Mouse (Mus musculus) spleen, adult 2 months (tissue): ENCODE data around the gene Wwc1. TPM values are rescaled to one million over a fixed set of nuclear protein-coding genes. Genes with fewer than 3 reads are reported as not detected.

Source experiments
- DNase-seq, 2 experiments: peaks; one replicate each; pipeline versions ENCODE4 v3.0.0 to v3.0.0-alpha.2; 2012 to 2021; ENCODE audit warnings: low spot score in 2 of 2, low read depth in 1 of 2
- H3K27ac ChIP-seq: fragments of 200-500 bp; 2 replicates; pipeline ENCODE4 v1.5.1; 2012; ENCODE audit warnings: low read length, inconsistent platforms; ENCODE audit not compliant: insufficient read depth
- H3K27me3 ChIP-seq: fragments of 200-500 bp; 2 replicates; pipeline ENCODE4 v1.6.1; 2012; ENCODE audit warnings: mild to moderate bottlenecking, moderate library complexity, low read length, inconsistent platforms; ENCODE audit not compliant: control insufficient read depth, insufficient read depth
- H3K36me3 ChIP-seq: fragments of 200-500 bp; 2 replicates; pipeline ENCODE4 v1.6.1; 2012; ENCODE audit warnings: mild to moderate bottlenecking, low read length, inconsistent platforms; ENCODE audit not compliant: control insufficient read depth, insufficient read depth
- H3K4me1 ChIP-seq: fragments of 200-500 bp; 2 replicates; pipeline ENCODE4 v1.6.1; 2011; ENCODE audit warnings: inconsistent platforms; ENCODE audit not compliant: control insufficient read depth, insufficient read depth, insufficient read length
- H3K4me3 ChIP-seq: fragments of 200-500 bp; 2 replicates; pipeline ENCODE4 v1.5.1; 2011; ENCODE audit warnings: mild to moderate bottlenecking, inconsistent platforms; ENCODE audit not compliant: insufficient read depth, insufficient read length; ENCODE audit errors: extremely low read depth
- CTCF ChIP-seq: fragments of 200-500 bp; IDR thresholded peaks from 2 replicates; pipeline ENCODE4 v1.5.1; 2011; ENCODE audit warnings: mild to moderate bottlenecking, inconsistent platforms; ENCODE audit not compliant: insufficient read depth, insufficient read length, insufficient replicate concordance; ENCODE audit errors: extremely low read depth
- POLR2A ChIP-seq: fragments of 200-500 bp; IDR thresholded peaks from 2 replicates; pipeline ENCODE4 v1.6.1; 2011; ENCODE audit warnings: low read depth, low read length, inconsistent platforms
- WGBS: fragments of 180-500 bp; shearing (Covaris S2); methylation state at CpG from one replicate; pipeline ENCODE4 v1.1.7; 2018; 5-methylcytosine and 5-hydroxymethylcytosine counted together
- polyA plus RNA-seq: library from polyadenylated mRNA; depleted of rRNA; stranded (reverse); fragments of >200 nt; gene quantifications from 2 replicates; pipeline ENCODE4 v1.2.3, GENCODE M21; 2012

Wwc1 gene
- polyA plus RNA-seq, 1 experiment, result 0.47 TPM

DNA sequence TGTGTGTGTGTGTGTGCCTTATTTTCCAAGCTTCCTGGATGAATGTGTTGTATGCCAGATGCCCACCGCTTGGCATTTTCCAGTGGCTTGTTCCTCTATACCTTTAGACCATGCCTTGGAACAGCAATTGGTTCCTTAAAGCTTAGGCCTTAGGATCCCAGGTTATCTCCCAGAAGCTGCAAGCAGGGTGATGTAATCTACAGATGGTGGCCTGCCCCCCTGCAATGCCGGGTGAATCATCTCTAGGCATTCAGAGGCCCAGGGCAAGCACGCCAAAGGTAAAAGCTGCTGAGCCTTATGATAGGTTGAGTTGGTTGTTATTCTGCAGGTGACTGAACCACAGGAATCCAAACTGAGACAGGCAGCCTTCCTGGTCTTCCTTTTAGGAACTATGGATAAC, 2.4 kb upstream of the Wwc1 start:
- H3K4me1 ChIP-seq, result no peaks in the 10 kb centered on the region; the same call in 1 of the 2 replicates
- no peak overlapping the region for H3K27ac ChIP-seq
- H3K36me3 ChIP-seq, result no peaks in the 10 kb centered on the region
- TF ChIP-seq POLR2A, result no peak
- TF ChIP-seq CTCF, result no peak
- no peak for DNase-seq
- H3K4me3 ChIP-seq, result no peak overlapping the region
- peaks cover 11% of the 10 kb centered on the region for H3K27me3 ChIP-seq
- WGBS, result 79% methylated on average over 3 of the region's 3 CpGs

DNA sequence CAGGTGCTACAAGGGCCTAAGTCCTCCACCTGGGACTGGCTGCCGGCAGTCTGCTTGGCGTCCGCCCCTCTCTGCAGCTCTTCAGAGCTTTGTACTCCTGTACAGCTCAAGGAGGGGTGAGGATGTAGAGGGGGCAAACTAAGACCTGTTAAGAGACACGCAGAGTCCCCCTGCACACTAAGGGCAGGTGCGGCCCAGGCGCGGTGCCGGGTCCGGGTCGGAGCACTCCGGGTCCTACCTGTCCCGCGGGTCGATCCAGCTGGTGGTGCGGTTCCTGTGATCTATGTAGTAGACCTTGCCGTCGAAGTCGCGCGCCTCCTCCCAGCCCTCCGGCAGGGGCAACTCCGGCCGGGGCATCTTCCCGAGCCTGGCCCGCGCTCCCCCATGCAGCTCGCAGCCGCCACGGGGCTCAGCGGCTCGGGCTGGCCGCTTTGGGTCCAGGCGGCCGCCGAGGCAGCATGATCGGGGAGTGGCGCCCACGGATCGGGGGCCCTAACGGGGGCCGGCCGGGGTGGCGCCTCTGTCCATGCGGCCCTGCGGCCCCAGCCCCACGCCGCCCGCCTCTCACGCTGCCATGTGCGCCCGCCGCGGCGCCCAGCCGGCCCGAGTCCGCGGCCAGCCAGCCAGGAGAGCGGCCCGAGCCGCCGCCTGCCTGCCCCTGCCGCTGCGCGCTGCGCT, 455 bp downstream of the Wwc1 start:
- Histone ChIP-seq H3K4me1 (no peaks in the 10 kb centered on the region; the same call in 1 of the 2 replicates), H3K27me3 (peaks cover 11% of the 10 kb centered on the region), H3K4me3 (no peak overlapping the region; the same call in 1 of the 2 replicates), H3K27ac (no peak overlapping the region), H3K36me3 (no peaks in the 10 kb centered on the region)
- TF ChIP-seq POLR2A, result no peak
- TF ChIP-seq CTCF, result no peak
- DNase-seq, result no peak
- WGBS, result 2% methylated on average over 50 of the region's 66 CpGs

DNA sequence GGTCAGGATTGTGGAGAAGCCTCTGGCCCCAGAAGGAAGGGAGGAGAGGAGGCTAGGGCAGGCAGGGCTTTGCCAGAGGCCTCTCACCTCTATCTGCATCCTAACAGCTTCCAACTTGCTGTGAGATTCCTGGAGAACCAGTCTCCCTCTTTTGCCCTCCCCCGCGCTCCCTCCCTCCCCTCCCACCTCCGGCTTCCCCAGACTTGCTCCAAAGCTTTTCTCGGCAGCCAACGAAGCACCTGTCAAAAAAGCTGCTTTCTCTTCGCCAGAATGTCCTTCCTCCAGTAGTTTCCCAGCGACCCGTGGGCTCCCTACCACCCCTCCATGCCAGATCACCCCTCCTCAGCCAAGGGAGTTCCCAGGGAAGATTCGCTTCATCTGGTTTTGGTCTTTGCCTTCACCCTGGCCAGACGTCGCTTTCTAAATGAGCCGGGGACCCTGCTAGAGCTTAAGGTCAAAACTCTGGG, 1.0 kb downstream of the Wwc1 start:
- Histone ChIP-seq H3K27me3 (peaks cover 11% of the 10 kb centered on the region), H3K4me3 (no peak overlapping the region), H3K4me1 (no peaks in the 10 kb centered on the region; the same call in 1 of the 2 replicates), H3K36me3 (no peaks in the 10 kb centered on the region), H3K27ac (no peak overlapping the region)
- TF ChIP-seq CTCF, result no peak
- TF ChIP-seq POLR2A, result no peak
- no peak for DNase-seq
- WGBS, result 11% methylated on average over 12 of the region's 12 CpGs

DNA sequence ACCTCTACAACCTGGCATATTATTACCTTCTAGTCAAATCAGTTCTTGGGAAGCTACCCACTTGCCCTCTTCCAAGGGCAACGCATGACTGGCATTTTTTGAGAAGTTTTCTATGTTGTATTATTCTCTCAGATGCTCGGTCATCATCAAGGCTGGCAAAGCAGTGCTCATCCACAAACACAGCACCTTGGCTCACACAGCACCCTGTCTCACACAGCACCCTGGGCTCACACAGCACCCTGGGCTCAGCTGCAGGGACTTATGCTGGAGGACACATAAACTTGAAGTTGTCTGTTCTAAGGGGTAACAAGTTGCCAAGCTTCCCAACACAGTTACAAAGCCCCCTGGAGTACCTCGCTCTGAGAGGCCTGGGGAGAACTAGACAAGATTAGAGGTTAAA, 2.5 kb downstream of the Wwc1 start:
- Histone ChIP-seq H3K36me3 (no peaks in the 10 kb centered on the region), H3K27ac (no peak overlapping the region), H3K27me3 (peaks cover 11% of the 10 kb centered on the region), H3K4me3 (no peak overlapping the region), H3K4me1 (no peaks in the 10 kb centered on the region; the same call in 1 of the 2 replicates)
- TF ChIP-seq POLR2A, result no peak
- TF ChIP-seq CTCF, result no peak
- DNase-seq, result no peak
- 81% methylated on average over 3 of the region's 3 CpGs for WGBS

DNA sequence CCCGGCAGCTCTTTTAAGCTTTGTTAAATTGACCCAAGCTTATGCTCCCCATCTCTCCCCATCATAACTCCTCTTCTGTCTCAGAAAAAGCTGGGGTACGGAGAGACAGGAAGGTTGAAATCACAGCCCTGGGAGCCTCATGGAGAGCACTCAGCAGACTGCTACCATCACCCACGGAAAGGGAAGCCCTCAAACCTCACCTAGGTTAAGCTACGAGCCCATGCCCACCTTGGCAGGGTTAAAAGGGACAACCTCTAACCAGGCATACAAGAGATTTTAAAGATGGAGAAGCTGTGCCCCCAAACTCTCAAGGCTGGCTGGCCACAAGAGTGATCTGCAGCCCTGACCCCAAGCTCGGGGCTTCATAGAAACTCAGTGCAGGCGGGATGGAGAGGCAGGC, 3.2 kb downstream of the Wwc1 start:
- DNase-seq, result no peak
- no peaks in the 10 kb centered on the region for H3K36me3 ChIP-seq
- no peaks in the 10 kb centered on the region; the same call in 1 of the 2 replicates for H3K4me1 ChIP-seq
- H3K4me3 ChIP-seq, result no peak overlapping the region
- H3K27ac ChIP-seq, result no peak overlapping the region
- 75% methylated on average over 6 of the region's 6 CpGs for WGBS
- peaks cover 11% of the 10 kb centered on the region for H3K27me3 ChIP-seq
- TF ChIP-seq POLR2A (no peak), CTCF (no peak)

DNA sequence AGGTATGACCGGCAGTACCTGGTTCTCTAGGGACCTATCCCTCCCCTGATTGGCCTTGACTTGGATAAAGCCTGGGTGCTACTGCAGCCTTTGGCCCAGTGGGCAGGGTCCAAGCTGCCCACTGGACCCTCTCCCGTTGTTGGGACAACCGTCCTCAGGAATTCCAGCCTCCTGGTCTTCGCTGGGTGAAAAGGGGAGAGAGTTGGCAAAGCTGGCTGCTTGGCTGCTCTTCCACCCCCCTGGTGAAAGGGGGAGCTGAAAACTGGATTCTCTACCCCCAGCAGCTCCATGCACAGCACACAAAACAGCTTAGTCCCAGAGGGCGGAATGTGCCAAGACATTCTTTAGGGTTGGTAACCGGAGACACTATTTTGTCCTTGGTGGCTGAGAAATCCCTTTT, 3.8 kb downstream of the Wwc1 start:
- 85% methylated on average over 6 of the region's 6 CpGs for WGBS
- H3K27me3 ChIP-seq, result peaks cover 11% of the 10 kb centered on the region
- H3K27ac ChIP-seq, result no peak overlapping the region
- TF ChIP-seq POLR2A, result no peak
- TF ChIP-seq CTCF, result no peak
- H3K4me1 ChIP-seq, result no peaks in the 10 kb centered on the region; the same call in 1 of the 2 replicates
- no peak overlapping the region for H3K4me3 ChIP-seq
- no peak for DNase-seq
- no peaks in the 10 kb centered on the region for H3K36me3 ChIP-seq
